Mouse (Mus musculus): ENCODE measurements at regions not wholly inside any gene's neighbourhood (a gene's known extent, or its start where the extent isn't known, plus 50 kb on each side); places are given as distances from the start of the nearest gene placed in this dataset.

GRCm38 (mm10) chr13:37103741-37104296 is 53.8 kb upstream of the F13a1 start:
- no peak for TF ChIP-seq POLR2A (IDR thresholded peaks at IDR 0.05; ENCODE audit: control insufficient read depth, extremely low read depth, insufficient read depth, low read length, poor library complexity)
- TF ChIP-seq CTCF (IDR thresholded peaks at IDR 0.05; ENCODE audit: borderline replicate concordance, control insufficient read depth, extremely low read depth, insufficient read depth, low read length, poor library complexity): no peak

Measured in thymus, adult 2 months (tissue).